Mouse (Mus musculus) ES-E14 (cell line): Measurements from ENCODE around the gene Ttll5.

Experiments used
- ZC3H11A ChIP-seq: IDR thresholded peaks from 2 replicates; pipeline ENCODE4 v1.6.1; 2012; ENCODE audit warnings: low read depth, mild to moderate bottlenecking, inconsistent platforms, low read length, borderline replicate concordance
- ZNF384 ChIP-seq: IDR thresholded peaks from 2 replicates; pipeline ENCODE4 v1.6.1; 2012; ENCODE audit warnings: low read depth, low read length, inconsistent platforms

- TF ChIP-seq ZC3H11A (no peak), ZNF384 (no peak)
Observed at GRCm38 (mm10) chr12:86100711-86101110, 276.3 kb downstream of the Ttll5 start.
